Mouse (Mus musculus) urinary bladder, postnatal 4 days (tissue): Measurements from ENCODE around the gene Col25a1.

Experiments used
- DNase-seq, 2 experiments: peaks; one replicate each; pipeline ENCODE4 v3.0.0; 2021 to 2022; ENCODE audit warnings: low spot score in 2 of 2

The Col25a1 gene

DNA sequence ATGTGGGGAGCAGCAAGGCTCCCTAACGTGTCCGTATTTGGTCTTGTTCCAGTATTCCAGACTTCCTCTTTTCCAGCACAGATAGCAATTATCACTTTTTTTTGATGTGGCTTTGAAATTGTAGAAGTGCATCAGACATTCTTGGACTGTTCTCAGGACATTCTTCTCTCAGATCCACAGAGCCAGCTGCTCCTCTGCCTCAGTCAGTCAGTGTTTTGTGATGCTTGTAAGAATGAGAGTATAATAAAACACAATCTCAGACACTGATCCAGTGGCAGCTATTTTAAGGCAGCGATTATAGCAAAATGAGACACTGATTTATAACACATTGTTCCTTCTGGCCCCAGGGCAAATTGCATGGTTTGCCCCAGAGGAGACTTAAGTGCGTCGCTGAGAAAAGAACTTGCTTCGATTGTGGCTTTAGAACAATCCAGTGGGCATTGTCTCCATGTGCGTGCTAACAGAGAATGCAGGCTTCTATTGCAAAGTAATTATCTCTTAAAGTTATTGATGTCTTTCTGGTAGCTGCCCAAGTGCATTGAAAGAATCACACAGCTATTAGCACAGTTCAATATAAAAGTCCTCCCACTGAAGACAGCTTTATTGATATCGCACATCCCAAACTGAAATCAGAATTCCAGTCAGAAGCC, 111.5 kb downstream of the Col25a1 start:
- no peak for DNase-seq

DNA sequence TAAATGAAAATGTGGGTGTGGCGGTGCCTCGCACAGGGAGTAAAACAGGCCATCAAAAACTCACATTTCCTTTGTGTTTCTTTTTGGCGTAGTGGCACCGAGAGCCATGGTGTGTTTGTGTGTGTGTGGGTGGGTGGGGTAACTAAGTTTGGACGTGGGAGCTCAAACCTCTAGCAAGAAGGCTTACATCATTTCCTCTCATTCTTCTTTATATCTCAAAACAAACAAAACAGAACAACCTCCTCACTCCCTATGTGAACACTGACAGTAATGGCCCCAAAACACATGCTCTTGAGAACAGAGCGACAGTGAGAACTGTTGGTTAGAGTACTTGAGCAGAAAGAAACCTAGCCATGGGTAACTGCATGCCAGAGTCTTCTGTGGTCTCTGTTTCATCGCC, 121.1 kb downstream of the Col25a1 start:
- no peak for DNase-seq

DNA sequence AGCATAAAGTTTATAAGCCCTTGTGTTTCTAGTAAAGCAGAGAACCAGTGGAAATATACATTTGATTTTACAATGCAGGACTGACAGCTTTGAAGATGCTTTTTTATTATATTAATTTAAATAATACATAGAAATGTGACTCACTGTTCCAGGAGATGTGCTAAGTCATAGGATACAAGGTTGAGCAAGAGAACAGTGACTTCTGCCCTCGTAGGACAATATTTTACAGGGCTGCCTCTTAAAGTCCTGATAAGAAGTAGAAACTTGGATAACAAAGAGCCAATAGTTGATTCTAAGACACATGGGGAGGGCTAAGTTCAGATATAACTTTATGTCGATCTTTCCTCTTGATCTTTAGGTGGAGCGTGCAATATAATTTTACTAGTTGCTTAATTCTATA, 124.8 kb downstream of the Col25a1 start:
- no peak for DNase-seq

DNA sequence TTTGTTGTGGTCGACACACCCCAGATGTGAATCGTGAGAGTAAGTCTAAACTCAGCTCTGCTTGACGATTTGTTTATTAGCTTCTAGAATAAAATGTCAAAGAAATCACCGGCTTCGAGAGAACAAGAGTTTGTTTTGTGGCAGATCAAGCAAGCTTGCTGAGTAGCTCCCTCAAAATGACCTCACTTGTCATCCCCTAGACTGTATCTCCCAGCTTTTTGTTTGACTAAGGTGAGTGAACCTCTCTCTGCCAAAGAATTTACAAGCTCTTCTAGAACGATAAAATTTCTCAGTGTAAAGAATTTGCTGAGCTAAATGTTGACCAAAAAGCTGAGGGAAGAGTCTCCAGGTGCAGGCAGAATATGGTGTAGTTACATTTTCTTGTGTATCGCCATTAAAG, 125.3 kb downstream of the Col25a1 start:
- DNase-seq: no peak

DNA sequence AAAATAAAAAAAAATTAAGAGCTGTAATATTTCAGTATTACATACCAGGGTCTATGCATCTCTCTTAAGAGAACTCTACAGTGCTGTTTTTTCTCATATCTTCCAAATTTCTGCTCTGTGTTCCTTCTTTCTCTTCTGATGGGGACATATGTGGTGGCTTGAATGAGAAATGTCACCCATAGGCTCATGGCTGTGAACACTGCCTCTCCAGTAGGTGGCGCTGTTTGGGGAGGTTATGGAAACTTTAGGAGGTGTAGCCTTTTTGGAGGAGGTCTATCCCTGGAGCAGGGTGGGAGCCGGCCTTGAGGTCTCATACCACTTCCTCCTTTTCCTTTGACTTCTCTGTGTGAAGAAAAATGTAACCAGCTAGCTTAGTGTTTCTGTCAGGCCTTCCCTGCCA, 128.4 kb downstream of the Col25a1 start:
- no peak for DNase-seq

DNA sequence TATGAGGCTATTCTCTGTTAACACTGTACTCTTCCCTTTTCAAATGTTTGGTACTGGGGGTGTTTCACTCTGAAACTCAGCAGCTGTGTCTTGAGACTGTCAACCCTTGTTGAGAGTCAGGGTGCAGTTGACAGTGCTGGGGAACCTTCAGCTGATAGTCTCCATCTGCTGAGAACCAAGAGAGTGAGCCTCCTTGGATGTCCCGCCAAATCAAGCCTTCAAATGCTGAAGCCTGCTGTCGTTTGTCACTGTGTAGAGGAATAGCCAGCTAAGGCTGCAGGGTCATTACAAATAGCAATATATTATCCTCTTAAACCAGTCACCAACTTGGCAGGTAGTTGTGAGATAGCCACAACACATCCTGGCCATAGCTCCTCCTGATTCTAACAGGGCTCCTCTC, 129.0 kb downstream of the Col25a1 start:
- no peak for DNase-seq

DNA sequence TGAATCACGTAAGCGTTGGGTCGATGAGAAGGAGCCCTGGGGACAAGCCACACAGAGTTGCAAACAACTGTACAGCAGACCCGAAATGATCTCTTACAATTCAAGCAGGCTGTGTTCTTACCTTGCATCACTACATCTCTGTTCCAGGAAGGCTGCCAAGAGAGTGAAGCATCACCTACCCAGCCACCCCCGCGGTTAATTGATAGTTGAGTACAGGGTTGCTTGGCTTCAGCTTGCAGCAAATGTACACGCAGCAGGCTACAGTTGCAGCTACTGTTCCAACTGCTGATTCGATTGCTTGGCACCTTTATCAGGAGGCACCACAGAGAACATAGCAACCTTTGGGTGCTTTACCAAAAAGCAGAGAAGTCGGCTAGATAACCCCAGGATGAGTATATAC, 133.8 kb downstream of the Col25a1 start:
- no peak for DNase-seq

DNA sequence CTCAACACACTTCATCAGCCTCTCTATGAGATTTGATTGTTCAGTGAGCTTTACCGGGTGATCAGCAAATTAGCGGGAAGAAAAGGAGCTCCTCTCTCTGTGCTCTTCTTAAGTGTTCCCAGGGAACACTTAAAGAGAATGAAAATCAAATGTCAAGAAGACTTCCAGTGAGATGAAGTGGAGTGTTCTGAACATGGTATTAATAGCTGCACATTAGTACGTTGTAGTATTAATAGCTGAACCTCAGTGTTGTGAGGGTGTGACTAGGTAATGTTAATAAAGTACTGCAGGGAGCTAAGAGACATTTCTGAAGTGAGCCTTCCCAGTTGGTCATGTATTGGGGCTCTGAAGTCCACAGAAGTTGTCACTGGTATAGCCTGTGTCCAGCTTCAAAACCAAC, 139.2 kb downstream of the Col25a1 start:
- no peak for DNase-seq

DNA sequence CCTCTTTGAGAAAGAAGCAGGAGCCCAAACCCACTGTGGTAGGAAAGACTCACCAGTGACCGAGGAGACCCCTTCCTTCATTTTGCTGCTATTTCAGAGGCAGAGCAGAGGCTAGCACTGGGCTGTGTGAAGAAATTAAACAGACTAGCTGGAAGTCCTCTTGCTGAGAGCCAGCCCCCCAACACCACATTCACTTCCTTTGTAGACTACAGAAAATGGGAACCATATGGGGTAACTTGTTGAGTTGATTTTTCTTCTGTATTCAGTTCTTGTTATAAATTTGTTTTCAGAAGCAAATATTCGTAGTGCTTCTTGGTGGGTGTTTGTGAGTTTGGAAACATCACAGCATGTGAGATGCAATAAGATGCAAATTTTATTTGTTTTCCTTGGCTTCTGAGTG, 142.6 kb downstream of the Col25a1 start:
- DNase-seq: no peak

DNA sequence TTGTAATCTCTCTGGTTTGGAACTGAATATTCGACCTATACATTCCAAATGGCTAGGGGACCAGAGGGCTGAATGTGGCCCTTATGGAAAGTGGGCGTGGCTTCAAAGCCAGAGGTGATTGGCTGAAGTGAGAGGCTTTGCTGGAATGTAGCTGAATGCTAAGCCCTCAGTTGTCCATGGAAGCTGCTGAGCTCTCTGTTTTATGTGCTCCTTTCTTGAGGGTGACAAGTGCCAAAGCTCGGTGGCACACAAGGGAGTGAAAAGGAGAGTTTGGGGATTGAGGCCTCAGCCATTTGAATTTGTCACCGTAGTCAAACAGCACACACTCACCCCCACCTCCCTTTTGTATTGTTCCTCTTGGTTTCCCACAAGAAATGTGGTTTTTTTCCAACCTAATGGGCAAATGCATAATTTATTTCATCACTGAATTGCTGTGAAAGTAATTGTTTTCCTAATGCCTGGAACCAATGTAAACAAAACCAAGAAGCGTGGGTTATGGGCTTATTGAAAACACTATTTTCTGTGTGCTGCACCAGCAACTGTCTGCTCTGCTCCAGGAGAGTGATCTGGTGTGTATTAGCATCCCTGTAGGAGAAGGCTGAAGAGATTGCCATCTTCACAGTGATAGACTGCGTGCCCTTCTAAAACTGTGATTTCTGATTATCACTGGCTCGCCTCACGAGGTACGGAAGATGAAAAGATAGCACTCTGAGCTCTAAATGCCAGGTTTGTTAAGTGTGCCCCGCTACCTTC, 147.2 kb downstream of the Col25a1 start:
- DNase-seq: no peak

DNA sequence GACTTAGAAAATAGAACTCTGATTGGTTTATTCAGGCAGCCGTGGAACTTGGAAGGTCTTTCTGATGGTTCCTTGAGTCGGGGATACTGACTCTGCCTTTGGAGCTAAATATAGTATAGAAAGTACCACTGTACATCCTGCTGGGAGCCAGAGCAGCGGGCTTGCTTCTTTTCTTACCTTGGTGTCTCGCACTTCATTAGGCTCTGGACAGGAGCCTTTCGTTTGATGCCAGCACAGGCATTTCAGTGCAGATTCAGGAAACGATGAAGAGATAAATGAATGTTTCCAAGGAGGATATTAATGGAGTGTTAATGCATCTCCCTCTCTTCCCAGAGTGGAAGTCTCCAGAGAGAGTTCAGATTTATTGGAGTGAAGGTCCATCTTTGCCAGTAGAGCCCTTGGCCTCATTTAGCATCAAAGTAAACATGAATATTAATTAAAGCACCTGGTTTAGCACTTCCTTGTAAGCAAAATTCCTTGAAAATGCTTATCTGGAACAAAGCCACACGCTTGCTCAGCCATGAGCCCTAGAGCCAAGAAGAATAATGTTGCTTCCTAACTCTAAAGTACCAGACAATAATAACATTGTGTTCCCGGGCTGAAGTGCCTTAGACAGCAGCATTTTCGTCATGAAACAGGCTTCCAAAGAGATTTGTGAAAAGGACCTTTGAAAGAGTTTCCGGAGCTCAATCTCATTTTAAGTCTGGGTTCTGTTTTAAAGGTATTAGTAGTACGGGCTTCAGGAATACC, 151.9 kb downstream of the Col25a1 start:
- DNase-seq: no peak

DNA sequence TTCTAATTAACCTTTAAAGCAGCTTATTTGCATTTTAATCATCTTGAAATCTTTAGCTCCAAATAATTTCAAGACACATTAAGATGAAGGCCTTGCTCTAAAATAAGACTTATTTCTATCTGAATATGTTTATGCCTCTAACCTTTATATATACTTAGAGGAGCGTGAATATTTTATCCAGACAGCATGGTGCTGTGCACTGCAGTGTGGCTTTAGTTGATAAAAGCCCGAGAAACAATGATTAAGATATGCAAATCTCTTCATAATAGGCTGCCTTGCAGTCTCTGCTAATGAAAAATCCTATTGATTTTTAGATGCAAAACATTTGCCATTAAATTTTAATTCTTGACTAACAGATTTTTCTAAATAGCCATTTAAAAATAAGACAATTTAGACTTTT, 156.8 kb downstream of the Col25a1 start:
- DNase-seq: no peak

DNA sequence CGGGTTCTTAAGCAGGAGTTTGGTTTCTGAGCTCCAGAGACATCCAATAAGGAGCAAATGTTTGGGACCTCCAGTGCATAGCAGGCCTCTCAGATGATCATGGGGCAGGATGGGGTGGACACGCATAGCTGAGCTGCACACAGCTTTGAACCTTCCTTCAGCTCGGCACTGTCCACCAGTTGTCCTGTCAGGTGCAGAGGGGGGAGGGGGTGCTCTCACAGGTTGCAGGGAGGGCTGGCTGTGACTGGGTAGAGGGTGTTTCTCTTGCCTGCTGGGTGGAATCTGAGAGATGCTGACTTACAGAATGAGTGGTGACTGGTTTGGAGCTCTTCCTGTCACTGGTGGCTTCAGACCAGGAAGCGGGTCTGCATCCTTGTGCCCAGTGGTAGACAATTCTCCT, 157.5 kb downstream of the Col25a1 start:
- DNase-seq: no peak

DNA sequence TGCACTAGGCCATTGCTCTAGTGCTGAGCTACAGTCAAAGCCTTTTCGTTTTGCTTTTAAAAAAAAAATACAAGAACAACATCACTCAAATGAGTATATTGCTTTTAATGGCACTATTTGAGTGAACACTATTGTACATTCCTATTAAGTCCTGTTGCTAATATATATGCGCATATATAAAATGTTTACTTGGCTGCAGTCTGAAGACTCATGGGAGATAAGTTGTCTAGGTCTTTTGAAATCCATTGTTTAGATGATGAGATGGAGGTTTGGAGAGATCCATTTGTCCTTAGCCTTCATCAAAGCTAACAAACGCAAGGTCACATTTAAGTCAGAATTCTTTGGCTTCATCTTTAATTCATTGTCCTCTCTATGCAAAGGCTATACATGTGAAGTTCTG, 157.9 kb downstream of the Col25a1 start:
- no peak for DNase-seq

DNA sequence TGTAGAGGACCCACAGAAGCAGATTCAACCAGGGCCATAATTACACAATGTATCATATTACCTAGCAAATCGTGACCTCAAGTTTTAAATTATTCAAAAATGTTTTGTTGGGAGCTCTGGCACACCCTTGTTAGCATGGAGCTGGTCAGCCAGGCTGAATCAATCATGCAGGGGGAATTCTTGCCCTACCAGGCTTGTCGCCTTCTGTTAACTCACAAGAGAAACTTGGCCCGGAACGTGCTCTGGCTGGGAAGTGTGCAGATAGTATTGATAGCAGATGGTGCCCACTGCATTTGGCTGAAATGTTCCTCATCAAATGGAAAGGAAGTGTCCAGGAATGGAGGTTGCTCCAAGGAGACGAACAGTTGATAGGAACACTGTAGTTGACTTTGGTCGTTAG, 158.9 kb downstream of the Col25a1 start:
- DNase-seq: no peak

DNA sequence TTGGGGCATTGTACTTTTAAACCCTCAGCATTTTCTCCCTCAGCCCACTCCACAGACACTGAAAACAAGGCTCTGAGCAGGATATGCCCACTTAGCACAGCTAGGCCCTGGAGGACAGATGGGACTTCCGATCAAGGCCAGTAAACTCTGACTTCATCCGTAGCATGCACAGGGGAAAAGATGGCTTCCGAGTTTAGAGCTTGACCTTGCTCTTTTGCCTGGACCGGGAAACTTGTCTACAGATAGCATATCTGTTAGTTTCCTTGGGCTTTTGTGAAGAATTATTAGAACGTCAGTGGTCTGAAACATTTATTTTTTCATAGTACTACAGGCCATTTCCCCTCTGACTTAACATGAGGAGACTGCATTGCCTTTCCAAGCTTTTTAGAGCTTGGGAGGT, 159.4 kb downstream of the Col25a1 start:
- DNase-seq: no peak

DNA sequence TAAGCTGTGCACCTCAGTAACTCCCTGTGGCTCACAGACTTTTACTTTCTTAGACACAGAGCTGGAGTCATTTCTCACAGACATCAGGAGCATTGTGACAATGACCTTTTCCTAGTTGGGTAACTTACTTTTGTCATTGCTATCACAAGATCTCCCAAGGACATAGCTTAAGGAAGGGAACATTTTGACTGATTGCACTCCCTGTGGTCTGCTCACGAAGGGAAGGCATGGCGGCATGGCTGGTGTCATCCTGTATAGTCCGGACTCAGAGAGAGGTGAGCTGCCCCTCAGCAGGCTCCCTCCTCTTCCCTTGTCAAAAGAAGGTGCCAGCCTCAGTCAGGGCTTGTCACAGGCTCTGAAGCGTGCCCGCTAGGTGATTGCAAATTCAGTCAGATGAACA, 160.6 kb downstream of the Col25a1 start:
- DNase-seq: no peak

DNA sequence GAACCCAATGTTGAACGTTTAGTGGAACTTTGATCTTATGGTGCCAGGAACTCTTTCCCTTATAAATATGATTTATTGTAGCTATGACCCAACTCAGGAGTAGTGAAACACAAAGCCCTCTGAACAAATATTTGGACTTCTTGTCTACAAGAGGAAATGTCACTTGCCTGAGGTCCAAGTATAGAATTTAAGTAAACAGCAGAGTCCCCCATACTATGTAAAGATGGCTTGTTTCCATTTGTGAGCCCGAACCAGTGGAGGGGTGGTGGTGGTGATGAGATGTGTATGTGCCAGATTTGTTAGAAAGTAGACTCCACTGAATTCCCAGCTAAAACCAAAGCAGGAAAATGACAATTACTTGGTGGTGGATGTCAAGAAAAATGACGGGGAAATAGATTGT, 169.2 kb downstream of the Col25a1 start:
- no peak for DNase-seq

DNA sequence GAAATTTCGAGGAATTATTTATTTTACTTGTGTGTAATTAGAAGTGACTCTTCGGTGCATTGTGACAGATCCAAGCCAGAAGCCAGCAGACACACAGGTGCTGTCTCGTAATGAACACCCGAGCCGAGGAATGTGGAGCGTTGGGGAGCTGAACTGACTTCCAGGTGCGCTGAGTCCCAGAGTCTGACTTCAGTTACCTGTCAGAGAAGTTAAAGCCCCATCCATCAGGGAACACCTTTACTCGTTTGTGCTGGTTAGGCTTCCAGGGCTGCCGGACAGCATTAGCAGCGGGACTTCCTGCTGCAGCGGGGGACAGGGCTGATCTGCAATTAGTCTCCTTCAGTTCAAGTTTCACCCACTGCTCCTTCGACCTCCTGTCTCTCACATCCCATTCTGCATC, 172.3 kb downstream of the Col25a1 start:
- DNase-seq: no peak

DNA sequence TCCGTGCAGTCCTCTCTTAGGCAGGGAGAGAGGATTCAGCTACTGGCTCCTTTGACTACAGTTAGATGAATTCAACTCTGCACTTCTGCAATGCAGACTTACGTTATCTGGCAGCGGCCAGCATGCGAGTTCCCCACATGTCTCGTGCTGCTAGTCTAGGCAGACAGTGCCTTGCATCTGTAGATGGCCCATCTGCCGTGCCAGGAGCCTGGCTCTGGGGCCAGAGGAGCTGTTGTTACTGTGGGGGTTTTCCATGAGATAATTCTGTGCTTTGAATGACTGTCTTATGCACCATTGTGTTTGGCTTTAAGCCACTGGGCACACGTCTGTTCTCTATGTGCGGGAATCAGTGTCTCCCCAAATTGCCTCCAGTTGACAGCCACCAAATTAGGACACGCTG, 173.5 kb downstream of the Col25a1 start:
- DNase-seq: no peak

DNA sequence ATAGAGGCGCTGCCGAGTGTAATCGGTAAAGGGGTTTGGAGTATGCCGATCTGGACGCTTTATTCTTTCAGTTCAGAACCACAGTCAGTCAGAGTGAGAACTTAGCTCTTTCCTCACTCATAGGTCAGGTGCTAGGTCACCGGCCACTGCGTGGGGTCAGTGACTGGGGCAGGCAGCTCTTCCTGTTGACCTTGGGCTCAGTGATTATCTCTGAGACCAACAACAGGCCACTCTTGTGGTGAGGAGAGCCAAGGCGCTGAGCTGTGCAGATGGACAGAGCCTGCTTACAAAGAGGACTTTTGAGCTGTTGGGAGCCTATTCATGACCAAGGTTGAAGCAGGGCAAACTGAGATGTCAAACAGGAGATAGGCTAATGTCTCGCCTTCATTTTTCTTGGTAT, 174.4 kb downstream of the Col25a1 start:
- DNase-seq: no peak

DNA sequence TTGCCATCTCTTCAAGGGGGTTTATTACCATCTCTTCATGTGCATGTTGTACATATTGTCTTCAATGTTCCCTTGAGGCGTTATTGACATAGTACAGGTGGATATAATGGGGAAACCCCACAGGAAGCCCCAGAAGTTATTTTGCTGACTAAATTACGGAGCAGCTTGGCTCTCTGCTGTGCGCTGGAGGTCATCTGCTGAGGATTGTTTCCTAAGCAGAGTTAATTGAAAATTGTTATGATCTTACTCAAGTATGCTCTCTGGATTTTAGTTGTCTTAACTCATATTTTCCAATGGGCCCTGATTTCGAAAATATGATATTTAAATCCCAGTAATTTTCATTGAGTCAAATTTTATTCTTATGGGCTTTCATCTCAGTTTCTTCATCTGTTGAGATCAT, 178.0 kb downstream of the Col25a1 start:
- DNase-seq: no peak

DNA sequence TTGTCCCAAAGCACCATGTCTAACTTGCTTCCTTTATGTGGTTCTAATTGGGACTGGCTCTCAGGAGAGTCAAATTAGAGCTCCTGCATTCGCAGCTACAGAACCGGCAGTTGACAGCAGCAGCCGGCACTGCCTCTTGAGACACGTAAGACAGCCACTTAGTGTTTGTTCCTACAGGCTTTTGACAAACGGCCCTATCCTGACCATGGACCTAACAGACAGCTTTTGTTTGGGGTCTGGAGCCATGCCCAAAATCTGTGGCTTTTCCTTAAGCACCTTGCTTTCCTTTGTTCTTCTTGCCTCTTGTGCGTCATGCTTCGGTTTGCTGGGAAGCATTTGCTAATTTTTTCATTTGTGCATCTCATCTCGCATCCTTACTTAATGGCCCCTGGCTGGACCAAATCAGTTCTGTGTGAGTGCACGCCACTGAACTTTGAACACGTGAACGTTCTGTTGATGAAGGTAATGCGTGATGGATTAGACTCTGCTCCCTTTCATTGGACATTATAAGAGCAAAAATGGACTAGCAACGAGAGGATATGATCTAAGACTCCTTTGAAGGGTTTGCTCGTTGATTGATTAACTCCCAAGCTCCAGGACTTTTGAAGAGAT, 179.5 kb downstream of the Col25a1 start:
- DNase-seq: no peak
